Mouse (Mus musculus) adrenal gland (tissue): ENCODE measurements around the gene Aig1.

Source experiments
- intact Hi-C: fragments of 180-260 bp; cut with DNase I; formaldehyde crosslinking; loops from one replicate; pipeline ENCODE4 v1.15.1; 2025

Aig1 gene

DNA sequence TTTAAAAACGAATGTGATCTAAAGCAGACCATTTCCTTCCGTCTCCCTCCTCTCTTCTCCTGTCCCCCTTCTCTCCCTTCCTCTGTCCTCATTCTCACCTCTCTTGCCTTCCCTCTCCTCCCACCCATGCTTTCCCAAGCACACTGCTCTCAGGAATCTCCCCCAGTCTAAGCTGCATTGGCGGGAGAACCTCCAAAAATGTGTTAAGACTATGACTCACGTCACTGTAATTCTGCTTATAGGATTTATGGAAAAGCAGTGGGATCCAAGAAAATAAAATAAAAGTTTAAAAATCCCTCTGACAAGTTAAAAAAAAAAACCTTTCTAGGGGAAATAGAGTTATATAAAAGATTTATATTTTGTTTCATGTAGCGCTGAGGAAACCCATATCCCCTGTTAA, 86.0 kb downstream of the Aig1 start:
- intact Hi-C loops: no loop called here

DNA sequence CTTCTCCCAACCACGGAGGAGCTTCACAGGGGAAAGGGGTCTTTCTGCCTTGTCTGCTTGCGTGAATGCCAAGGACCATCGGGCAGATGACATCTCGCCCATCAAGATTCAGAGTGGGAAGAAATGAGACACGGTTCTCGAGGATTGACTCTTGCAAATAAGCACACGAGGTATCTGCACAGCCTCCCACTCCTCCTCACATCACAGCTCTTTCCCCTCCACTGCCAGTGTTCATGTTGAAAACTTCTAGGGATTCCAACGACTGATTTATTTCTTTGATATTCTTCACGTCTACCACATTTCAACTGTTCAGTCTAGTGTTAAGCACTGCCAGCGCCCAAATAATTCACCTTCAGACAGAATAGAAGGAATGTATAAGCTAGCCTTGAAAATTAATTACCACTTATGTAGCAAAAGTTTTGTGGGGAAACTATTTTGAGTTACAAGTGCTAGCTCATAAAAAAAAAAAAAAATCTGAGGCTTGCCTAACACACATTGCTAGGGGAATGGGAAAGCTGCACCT, 86.5 kb downstream of the Aig1 start:
- intact Hi-C loops: no loop called here

DNA sequence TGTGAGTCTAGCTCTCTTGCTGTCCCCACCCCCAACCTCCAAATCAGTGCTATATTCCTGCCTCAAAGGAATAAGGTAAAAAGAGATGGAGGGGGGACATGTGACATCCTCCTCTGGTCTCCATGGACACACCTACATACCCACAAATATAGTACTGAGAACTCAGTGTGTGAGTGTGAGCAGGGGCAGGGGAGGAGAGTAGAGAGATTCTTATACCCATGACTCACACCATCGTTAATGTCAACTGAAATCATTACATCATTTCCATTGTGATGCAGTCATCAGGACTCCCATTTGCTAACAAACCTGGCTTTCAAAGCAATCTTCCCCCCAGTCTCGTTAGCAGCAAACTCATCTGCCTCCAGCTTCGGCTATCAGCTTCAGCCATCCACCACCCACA, 92.8 kb downstream of the Aig1 start:
- intact Hi-C loops: no loop called here

DNA sequence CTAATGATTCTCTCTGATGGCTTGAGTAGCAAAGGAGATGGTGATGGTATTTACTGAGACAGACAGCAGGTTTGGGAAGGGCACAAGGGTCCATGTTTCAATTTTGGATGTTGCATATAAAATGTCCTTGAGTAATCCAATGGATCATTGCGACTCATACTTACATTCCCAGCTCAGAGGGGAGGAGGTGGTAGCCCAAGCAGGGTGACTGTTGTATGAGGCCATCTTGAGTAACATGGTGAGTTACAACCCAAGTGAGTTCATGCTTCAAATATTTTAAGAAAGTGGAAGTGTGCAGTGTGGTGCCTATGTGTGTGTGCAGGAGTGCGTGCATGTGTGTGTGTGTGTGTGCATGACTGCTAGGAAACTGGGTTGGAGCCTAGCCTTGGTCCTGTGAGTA, 93.4 kb downstream of the Aig1 start:
- intact Hi-C loops: no loop called here

DNA sequence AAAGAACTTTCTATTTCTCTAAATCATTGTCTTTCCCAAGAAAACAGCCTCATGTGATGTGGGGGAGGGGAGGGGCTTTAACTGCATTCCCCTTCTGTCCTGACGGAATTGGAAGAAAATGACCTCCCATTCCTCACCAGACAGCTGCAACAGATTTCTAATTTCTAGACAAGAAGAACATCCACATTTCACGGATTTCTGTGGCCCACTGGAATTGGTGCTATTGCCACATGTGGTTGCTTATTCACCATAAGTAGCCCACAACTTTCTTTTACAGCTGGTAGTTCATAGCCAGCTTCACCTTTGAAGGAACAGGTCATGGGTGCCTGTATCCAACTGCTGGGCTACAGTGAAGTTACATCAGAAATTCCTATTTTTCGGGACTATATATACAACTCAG, 93.9 kb downstream of the Aig1 start:
- intact Hi-C loops: no loop called here

DNA sequence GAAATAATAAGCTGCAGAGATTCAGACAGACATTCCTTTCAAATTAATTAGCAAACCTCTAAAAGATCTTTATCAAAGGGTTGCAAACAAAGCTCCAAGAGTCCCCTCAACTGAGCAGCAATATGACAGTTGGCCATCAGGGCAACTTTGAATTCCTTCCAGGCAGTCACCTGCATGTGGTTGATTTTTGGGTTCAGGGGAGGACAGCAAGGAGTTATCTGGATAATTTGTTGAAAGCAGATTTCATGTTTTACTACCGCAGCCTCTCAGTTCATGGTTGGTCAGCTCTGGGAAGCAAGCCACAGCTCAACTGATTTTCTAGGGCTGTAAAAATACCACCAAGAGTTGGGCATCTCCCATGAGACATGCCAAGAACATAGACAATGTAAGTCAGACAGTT, 98.1 kb downstream of the Aig1 start:
- intact Hi-C loops: no loop called here

DNA sequence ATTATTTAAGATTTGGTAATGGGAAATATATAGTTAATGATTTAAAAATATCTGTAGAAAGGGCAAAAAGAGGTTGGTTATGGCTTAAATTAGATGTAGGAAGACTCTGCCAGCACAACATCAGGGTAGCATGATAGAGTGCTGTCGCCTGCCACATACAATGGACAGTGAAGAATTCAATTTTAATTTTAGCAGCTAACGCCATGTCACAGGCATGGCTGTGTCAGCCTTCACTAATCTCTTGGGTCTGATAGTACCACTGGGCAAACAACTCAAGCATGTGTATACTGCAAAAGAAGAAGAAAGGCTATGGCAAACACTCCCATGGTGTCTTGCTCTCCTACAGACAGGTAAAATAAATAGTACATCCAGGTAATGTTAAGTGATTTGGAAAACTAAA, 99.0 kb downstream of the Aig1 start:
- intact Hi-C loops: no loop called here

DNA sequence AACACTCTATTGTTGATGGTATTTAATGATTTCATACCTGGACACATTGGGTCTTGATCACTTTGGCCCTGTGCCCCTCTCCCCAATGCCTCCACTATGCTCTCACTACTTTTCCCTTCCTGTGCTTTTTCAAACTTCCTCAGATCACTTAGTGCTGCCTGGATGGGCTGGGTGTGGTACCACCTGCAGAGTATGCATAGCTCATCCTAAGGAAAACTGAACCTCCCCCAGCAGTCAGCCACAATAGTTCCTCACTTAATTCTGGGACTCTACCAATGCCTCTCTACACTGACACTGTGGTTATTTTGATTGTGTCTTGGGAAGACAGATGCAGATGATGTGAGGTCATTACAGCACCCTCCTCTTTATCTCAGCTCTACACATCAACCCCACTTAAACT, 99.9 kb downstream of the Aig1 start:
- intact Hi-C loops: no loop called here

DNA sequence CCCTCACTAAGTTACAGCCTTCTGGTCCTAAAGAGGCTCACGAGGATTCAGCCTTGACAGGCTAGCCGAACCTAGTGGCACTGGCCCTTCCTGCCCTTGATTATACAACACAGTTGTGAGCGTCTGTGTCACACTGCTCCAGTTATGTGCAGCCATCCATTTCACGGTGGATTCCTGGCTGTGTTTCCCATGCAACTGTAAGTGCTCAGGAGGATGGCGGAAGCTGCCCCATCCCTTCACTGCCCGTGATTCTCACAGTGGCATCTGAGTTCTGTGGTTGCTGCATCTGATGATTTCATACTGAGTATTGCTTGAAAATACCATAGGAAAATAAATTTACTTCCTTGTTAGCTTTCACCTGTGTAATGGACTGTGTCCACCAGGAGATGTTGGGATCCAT, 101.7 kb downstream of the Aig1 start:
- intact Hi-C loops: no loop called here

DNA sequence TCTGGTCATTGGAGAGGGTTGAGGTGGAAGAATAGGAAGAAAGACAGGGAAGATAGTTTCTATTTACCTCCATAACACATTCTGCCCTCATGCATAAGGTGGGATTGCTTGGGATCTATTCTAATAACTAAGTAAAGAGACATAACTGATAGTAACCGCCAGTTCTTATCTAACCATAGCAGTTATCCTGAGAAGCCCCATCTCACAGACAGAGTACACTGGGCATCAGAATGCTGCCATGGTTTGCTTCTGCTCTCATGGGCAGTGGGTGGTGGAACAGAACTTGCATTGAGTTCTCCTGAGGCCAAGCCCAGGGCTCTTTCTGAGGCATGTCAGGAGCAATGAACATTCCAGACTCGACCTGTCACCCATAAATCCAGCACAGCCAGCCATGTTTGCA, 105.6 kb downstream of the Aig1 start:
- intact Hi-C loops: no loop called here

DNA sequence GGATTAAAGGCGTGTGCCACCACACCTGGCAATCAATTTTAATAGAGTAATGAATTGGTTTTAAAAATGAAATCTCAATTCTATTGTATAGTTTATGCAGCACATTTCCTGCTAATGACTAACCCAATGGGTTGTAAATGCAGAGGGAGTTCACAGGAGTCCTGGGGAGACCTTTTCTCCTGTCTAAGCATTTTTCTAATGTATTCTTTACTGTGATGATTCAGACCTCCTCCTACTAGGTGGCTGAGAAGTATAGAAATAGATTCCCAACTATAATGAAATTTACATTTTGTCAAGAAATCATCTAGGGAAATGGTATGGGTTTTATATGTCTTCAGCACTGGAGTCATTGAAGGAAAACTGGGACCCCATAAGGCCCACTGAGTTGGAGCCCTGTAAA, 114.1 kb downstream of the Aig1 start:
- intact Hi-C loops: no loop called here

DNA sequence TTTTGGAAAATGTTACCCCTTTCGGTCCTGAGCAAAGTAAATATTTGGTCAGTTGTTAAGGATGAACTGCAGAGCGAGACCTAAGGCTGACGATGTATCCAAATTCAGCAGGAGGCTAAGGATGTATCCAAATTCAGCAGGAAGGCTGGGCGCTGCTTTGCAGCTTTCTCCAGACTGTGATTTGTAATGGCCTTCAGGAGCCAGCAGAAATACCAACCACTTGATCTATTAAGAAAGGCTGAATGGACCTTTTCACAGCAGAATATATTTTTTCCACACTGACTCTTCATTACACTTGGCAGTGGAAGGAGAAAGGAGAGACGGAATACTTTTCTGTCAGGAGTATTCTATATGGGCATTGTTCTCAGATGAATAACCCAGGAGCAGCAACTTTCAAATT, 115.0 kb downstream of the Aig1 start:
- intact Hi-C loops: no loop called here

DNA sequence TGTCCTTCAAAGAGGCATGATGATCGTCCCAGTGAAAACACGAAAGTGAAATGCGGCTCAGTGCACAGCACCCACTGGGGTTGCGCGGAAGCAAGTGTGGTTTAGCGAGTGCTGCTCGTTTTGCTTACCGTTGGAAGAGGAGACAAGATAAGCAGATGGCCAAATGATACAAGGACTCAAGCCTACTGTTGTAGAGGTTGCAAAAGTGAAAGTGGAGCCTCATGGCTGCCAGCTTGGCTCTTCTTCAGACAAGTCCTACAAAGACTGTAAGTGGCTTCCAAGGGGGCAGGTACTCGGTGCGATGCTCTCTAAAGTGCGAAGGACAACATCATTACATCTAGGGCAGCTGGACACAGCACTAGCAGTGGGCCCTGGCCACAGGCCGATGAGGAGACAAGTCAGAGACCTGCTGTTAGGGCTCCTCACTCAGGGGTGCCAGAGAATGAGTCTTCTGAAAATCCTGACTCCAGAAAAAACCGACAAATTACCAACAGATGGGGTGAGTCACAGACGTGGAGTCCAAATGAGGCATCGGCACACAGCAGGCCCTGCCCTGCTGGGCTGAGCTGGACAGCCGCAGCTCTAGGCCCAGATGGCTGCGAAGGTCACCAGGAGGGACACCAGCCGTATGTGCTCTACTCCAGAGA, 129.2 kb downstream of the Aig1 start:
- intact Hi-C loops: no loop called here

DNA sequence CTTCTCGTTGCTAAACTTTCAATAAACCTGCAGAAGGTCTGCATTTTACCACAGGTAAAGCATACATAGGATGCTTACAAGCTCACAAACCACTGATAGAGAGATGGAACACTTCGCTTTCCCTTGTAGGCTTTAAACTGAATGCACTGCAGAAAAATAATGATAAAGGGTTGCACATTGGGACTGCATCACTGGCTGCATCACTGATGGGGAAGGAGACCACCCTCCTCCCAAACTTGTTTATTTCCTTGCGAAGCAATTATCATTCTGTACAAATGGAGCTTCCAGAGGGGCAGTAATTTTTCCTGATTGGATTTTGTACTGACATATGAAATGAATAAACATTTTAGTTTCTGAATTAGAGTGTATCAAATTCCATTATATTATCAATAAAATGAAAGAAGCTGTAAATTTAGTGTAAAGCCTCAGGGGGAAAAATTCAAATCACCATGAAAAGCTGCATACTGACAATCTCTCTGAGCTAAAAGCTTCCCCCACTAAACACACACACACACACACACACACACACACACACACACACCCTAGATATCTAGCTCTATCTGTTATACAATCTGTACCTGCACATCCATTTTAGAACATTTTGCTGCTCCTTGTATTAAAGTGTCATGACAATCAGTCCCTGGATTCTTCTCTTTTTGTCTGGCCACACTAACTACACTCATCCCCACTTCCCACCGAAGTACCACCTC, 138.6 kb downstream of the Aig1 start:
- intact Hi-C loops: no loop called here

DNA sequence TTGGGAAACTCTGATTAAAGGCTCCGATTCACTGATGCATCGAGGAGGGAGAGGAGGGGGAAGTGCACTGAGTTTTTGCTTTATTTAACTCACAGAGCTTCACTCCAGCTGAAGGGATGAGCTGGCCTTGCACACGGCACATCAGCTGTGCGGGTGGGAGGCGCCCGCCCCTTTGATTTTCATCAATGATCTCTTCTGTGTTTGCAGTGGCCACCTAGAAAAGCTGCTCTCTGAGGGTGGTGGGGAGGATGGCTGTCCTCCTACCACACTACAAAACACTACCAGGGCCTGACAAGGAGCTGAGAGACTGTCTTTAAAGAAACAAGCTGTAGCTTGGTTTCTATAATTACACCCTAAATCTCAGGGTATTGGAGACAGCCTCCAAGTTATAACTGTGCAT, 141.1 kb downstream of the Aig1 start:
- intact Hi-C loops: no loop called here

DNA sequence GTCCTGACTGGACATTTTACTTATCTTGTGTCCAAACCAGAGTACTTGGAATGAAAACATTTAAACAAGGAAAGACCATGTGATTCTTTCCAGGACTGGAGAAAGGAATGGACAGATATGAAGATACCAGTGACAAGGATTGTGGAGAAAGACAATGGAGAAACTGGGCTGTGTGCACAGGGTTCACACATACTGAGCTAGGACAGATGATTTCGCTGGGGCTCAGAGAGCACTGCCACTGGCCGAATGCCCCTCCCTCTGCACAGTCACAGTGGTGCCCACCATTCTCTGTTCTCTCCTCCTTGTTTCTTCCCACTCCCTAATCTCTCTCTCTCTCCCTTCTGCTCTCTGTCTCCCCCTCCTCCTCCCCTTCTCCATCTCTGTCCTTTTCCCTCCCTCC, 142.6 kb downstream of the Aig1 start:
- intact Hi-C loops: no loop called here

DNA sequence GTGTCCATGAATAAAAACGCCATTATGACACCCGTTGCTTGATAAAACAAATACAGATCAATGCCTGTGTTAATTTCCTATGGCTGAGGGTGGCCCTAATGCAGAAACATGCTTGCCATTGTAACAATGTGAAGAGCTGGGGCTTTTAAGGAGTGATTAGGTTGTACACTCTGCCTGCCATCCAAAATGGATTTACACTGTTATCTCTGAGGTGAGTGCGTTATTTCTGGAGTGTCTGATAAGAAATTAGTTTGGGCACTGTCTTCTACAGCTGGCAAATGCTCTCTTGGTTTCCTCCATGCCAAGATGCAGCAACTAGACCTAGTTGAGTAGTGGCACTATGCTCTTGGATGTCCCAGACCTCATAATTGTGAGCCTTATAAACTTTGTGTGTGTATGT, 143.5 kb downstream of the Aig1 start:
- intact Hi-C loops: no loop called here

DNA sequence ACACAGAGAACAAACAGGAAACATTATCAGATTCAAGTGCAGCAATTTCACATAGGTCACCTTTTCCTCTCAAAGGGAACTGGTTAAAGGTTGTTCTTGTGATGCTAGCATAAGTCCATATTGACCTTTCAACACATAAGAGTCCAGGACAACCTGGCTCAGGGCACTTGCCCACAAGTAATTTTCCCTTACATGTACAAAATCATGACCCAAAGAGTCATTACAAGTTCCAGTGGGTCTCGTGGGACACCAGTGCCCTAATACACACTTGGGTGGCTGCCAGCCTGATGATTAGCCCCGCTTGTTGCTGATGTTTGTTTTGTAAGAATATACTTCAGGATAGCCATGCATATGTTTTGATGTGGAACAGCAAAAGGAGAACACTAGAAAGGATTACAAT, 152.6 kb downstream of the Aig1 start:
- intact Hi-C loops: no loop called here

DNA sequence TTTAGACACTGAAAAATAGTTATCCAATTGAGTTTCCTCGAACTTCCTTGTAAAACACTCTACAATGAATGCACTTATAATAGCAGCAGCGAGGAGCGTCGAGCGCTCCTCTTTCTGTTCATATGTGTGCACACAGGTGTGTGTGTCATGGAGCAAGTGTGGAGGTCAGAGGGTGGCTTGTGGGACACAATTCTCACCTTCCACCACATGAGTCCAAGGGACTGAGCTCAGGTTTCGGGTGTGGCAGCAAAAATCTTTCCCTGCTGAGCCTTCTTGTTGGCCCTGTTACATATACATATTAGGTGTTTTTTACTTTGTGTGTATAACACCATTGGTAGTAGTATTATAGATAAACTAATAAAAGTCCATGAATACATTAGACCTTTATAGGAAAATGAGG, 153.2 kb downstream of the Aig1 start:
- intact Hi-C loops: no loop called here

DNA sequence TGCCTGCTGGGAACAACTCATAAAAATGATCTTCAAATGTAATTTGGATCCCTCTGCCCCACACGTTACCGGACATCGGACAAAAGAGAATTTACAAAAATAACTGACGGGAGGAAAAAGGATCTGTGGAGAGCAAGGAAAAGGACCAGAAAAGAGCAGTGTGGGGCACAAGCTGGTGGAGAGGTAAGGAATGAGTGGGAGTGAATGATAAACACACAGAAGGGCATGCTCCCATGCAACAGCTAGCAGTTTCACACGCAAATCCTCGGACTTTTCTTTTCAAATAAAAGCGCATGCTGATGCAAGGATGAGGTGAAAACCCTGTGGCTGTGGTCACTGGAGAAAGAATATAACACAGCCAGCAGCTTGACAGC, 153.9 kb downstream of the Aig1 start:
- intact Hi-C loops: no loop called here

DNA sequence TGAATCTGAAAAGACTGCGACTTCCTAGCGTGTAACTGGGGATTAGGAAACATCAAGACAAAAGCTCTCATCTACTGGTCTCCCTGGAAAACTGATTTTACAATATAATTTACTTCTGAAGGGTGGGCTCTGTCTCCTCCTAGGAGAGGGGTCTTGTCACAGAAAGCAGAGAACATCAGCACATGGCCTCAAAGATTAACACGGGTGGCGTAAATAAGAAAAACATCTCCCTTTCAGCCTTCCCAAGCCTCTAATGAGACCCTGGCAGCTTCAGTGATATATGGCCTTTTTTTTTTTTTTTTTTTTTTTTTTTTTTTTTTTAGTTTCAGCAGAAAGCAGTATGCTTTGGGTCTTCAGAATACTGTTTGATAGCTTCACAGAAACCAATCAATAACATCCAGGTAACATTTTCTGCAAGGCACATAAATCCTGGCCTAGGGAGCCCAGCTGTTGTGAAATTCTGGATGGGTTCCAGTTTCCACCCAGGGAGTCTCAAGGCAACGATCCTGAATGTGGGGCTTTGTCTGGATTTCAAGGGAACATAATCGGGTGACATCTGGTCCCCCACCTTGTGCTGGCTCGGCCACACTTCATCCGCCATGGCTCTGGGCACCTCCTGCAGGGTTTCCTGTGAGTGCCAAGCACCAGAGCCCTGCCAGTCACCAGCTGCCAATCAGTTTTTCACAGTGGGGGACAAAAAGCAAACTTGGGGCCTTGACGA, 154.4 kb downstream of the Aig1 start:
- intact Hi-C loops: no loop called here

DNA sequence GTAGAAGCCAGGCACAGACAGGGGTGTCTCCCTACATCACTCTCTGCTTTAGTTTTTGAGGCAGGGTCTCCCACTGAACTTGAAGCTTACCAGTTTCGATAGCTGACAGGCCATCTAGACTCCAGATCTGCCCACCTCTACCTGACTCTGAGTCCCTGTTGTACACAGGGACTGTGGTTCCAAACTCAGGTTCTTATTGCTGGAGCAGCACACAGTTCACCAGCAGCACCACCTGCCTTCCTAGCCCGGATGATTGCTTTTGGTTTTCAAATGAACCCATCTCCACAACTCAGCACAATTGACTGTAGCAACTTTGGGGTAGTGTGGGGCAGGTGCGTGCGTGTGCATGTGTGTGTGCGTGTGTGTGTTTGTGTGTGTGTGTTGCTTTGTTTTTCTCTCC, 155.1 kb downstream of the Aig1 start:
- intact Hi-C loops: no loop called here

DNA sequence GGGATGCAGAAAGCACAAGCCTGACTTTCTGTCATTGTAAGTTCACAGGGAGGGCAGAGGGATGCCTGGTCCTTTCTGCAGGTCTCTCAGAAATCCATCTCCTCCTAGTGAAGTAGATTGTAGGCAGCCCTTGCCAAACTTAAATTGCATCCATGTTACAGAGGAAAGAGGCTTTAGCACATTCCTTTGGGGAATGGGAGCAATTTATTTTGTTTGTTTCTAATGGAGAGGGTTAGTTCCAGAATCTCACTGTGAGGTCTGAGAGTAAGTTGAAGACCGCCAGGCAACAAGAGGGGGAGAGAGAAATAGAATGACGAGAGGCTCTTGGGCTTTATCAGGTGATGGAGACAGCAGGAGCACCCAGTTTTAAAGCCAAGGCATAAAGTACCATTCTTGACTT, 155.7 kb downstream of the Aig1 start:
- intact Hi-C loops: no loop called here
